Mouse (Mus musculus): ENCODE data around the gene Pde4c. TPM values are rescaled to one million over a fixed set of nuclear protein-coding genes. Genes with fewer than 3 reads are reported as not detected.

The Pde4c gene
- polyA plus RNA-seq, 1 experiment from 2014 or later, result 0.45 TPM

DNA sequence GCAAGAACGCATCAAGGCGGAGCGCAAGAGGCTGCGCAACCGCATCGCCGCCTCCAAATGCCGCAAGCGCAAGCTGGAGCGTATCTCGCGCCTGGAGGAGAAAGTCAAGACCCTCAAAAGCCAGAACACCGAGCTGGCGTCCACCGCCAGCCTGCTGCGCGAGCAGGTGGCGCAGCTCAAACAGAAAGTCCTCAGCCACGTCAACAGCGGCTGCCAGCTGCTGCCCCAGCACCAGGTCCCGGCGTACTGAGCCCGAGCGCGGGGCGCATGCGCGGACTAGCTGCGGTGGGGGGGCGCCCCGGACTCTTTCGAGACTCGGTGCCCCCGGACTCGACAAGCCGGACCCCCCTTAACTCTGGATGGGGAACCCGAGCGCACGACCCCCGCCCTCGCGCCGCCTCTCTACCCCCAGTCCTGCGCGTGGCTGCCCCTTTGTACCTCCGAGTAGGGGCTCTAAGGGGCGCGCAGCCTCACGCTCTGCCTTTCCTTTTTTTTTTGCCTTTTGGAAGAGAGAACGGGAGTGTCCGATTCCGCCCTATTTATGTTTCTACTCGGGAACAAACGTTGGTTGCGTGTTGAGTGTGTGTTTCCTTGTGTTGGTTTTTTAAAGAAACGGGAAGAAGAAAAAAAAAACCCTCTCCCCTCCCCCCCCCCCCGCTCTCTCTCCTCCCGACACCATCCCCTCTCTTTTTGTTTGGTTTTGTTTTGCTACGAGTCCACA lies 23.5 kb upstream of the Pde4c start:
- H3K4me1 ChIP-seq, result peaks cover 45% of the 10 kb centered on the region
- H3K4me3 ChIP-seq, result peak overlapping the region; percentile 96
- H3K27me3 ChIP-seq (ENCODE audit: insufficient read depth, poor library complexity, severe bottlenecking), result no peaks in the 10 kb centered on the region
- H3K27ac ChIP-seq, result peak overlapping the region; percentile 99
- H3K36me3 ChIP-seq, result peaks cover 8% of the 10 kb centered on the region; the same call in 1 of the 2 replicates
- WGBS, result under 1% methylated on average over 58 of the region's 59 CpGs
- DNase-seq (ENCODE audit: low spot score), result peak; percentile 86
- H3K9me3 ChIP-seq, result no peaks in the 10 kb centered on the region

DNA sequence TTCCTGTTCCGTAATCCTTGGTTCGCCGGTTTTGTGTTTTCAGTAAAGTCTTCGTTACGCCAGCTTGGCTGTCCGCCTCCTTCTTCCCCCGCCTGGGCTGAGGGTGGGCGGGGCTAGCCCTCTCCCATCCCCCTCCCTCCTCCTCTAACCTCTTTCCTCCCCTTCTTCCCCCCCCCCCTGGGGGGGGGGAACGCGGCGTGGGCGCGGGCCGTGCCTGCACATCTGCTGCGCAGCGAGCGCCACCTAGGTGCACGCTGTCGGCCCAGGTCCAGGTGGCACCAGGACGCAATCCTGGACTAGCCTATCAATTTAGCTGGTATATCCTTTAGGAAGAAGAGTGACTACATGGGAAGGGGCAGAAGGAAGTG lies 23.0 kb upstream of the Pde4c start:
- Histone ChIP-seq H3K36me3 (peaks cover 8% of the 10 kb centered on the region; the same call in 1 of the 2 replicates), H3K4me3 (peak overlapping the region; percentile 96), H3K4me1 (peaks cover 40% of the 10 kb centered on the region), H3K27ac (peak overlapping the region; percentile 99), H3K27me3 (ENCODE audit: insufficient read depth, poor library complexity, severe bottlenecking) (no peaks in the 10 kb centered on the region), H3K9me3 (no peaks in the 10 kb centered on the region)
- 1% methylated on average over 20 of the region's 20 CpGs for whole genome bisulfite sequencing
- DNase-seq (ENCODE audit: low spot score), result peak; percentile 95

DNA sequence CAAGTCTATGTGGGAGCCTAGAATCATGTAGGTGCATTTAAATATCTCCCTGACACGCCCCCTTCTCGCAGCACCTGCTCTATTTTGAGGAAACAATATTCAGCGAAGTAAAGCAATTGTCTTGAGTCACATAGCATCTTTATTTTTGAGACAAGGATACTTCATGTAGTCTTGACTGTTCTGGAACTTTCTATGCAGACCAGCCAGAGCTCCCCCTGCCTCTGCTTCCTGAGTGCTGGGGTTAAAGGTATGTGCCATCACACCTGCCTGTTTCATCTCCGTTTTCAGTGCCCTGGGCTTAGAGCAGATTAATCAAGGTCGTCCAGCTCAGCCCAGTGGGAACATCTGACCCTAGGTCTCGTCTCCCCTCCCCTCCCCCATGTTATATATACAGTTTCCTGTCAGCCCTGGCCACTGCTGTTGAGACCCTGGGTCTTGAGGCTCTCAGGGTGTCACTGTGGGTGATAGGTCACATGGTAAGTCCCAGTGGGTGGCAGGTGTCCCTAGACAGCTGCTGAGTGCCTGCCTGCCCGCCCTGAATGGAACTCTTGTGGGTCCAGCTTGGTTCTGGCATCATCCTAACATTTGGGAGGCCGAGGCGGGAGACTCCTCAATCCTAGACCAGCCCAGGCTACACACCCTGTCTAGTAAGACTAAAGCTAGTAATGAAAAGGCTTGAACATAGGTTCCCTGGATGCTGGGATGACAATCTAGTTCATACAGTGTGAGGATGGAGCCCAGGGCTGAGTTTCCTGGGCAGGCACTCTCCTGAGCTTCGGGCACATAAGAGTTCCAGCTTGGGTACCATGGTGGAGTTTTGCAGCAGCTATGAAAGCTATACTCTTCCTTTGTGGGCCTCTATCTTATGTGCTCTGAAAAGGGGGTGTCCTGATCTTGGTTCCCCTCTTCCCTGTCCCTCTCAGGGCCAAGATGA lies 22.2 kb upstream of the Pde4c start:
- 49% methylated on average over 10 of the region's 10 CpGs for WGBS
- H3K27me3 ChIP-seq (ENCODE audit: insufficient read depth, poor library complexity, severe bottlenecking), result no peaks in the 10 kb centered on the region
- no peak for DNase-seq (ENCODE audit: low spot score)

DNA sequence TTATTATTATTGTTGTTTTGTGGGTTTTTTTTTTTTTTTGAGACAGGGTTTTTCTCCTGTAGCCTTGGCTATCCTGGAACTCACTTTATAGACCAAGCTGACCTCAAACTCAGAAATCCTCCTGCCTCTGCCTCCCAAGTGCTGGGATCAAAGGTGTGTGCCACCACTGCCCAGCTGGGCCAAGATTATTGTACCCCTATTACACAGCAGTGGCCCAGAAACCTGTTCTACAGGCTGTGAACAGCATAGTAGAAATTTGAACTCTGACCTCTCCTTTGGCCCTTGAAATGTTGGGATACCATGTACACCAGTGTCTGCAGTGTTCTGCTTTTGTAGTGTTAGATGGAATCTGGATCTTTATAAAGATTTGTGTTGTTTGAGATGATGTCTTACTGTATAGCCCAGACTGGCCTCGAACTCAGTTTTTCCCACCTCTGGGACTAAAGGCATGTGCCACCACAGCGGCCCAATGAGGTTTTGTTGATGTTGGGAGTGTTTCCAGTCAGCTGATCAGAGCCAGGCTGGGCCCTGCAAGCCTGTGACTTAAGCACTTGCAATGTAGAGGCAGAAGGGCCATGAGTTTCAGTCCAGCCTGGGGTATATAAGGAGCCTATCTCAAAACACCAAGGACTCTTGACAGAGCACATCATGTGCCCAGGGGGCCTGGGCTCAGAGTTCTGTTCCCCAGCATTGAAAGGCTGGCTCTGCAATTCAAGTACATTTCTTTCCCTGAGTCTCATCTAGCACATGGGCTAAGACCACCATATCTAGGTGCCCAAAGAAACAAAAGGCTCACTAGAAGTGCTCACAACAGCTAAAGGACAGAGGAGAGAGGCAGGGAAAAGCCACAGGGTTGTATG lies 21.3 kb upstream of the Pde4c start:
- 78% methylated on average over 2 of the region's 2 CpGs for WGBS
- Histone ChIP-seq H3K27ac (no peak overlapping the region), H3K4me3 (no peak overlapping the region)

More for the DNA sequence above, 22.2 kb upstream of the Pde4c start:
- peak overlapping the region; percentile 96 for H3K4me3 ChIP-seq
- H3K27ac ChIP-seq, result peak overlapping the region; percentile 99; the same call in 1 of the 2 replicates
- H3K4me1 ChIP-seq, result peaks cover 32% of the 10 kb centered on the region
- H3K36me3 ChIP-seq, result peaks cover 8% of the 10 kb centered on the region; the same call in 1 of the 2 replicates
- no peaks in the 10 kb centered on the region for H3K9me3 ChIP-seq

DNA sequence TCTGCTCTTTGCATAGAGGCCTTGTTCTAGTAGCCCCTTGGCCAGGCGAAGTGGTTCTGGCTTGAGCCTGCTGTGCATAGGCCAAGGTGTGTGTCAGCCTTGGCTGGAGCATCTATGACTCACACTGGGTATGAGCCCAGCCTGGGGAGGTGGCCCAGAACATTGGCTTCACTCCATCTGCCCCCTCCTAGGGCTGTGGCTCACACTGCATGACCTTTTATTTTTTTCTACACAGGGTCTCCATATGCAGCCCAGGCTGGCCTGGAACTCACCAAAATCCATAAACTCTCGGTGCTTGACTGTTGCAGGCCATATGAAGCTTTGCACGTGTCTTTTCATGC lies 20.7 kb upstream of the Pde4c start:
- no peak overlapping the region for H3K4me3 ChIP-seq
- no peaks in the 10 kb centered on the region for H3K27me3 ChIP-seq (ENCODE audit: insufficient read depth, poor library complexity, severe bottlenecking)
- DNase-seq (ENCODE audit: low spot score), result no peak
- 76% methylated on average over 3 of the region's 3 CpGs for WGBS
- peaks cover 21% of the 10 kb centered on the region for H3K4me1 ChIP-seq
- H3K36me3 ChIP-seq, result peaks cover 8% of the 10 kb centered on the region; the same call in 1 of the 2 replicates
- no peak overlapping the region for H3K27ac ChIP-seq
- H3K9me3 ChIP-seq, result no peaks in the 10 kb centered on the region

More for the DNA sequence above, 21.3 kb upstream of the Pde4c start:
- H3K9me3 ChIP-seq, result no peaks in the 10 kb centered on the region
- H3K4me1 ChIP-seq, result peaks cover 23% of the 10 kb centered on the region
- H3K36me3 ChIP-seq, result peaks cover 8% of the 10 kb centered on the region; the same call in 1 of the 2 replicates
- no peak for DNase-seq (ENCODE audit: low spot score)
- H3K27me3 ChIP-seq (ENCODE audit: insufficient read depth, poor library complexity, severe bottlenecking), result no peaks in the 10 kb centered on the region

DNA sequence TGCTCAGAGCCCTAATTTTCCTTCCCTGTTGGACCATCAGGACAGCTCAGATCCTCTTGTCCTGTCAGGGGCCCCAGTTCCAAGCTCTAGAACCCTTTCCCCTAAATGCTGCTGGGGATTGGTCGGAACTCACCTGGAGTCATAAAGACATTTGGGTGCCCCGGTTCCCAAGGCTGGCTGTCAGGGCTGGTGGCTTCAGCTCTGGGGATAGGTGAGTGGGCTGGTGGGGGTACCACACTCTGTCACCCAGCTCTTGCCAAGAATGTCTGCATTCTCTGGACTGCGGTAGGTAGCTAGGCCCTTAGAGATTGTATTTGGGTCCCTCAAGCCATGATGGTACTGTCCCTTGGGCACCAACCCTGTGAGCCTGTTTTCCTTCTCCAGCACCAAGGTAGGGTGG lies 20.2 kb upstream of the Pde4c start, which contains the start of gene Iqcn:
Gene Iqcn, plus strand, starts transcription at position 171 of the 400 bp plus-strand sequence.
- no peak within 1 kb of the TSS for H3K4me3 ChIP-seq
- peaks cover 8% of the 10 kb centered on the region; the same call in 1 of the 2 replicates for H3K36me3 ChIP-seq

DNA sequence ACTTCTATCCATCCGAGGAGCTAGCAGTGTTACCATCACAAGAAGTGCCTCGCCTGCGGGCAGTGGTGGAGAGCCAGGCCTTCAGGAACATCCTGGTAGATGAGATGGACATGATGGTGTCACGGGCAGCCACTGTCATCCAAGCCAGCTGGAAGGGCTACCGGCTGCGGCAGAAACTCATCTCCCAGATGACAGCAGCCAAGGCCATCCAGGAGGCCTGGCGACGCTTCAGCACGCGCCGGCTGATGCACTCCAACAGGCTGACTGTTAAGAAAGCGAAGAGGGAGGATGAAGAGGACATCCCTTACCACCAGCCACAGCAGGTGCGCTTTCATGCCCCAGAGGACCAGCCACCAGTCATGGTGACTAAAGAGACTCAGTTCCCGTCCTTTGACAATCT lies 15.2 kb upstream of the Pde4c start:
- WGBS, result 82% methylated on average over 14 of the region's 14 CpGs
- no peak for DNase-seq (ENCODE audit: low spot score)
- peaks cover 8% of the 10 kb centered on the region; the same call in 1 of the 2 replicates for H3K27me3 ChIP-seq (ENCODE audit: insufficient read depth, poor library complexity, severe bottlenecking)
- no peak overlapping the region for H3K27ac ChIP-seq
- H3K4me1 ChIP-seq, result peaks cover 10% of the 10 kb centered on the region; the same call in 1 of the 2 replicates
- H3K36me3 ChIP-seq, result 0 out of 2 replicates have a peak, but pooled peaks cover 2% of the 10 kb centered on the region
- no peak overlapping the region for H3K4me3 ChIP-seq
- H3K9me3 ChIP-seq, result no peaks in the 10 kb centered on the region

More for the DNA sequence above, 20.2 kb upstream of the Pde4c start, which contains the start of gene Iqcn:
- 90% methylated on average over 3 of the region's 3 CpGs for WGBS
- Histone ChIP-seq H3K4me1 (peaks cover 21% of the 10 kb centered on the region), H3K27me3 (ENCODE audit: insufficient read depth, poor library complexity, severe bottlenecking) (no peaks in the 10 kb centered on the region), H3K27ac (no peak within 1 kb of the TSS), H3K9me3 (no peaks in the 10 kb centered on the region)
- DNase-seq (ENCODE audit: low spot score), result no peak

DNA sequence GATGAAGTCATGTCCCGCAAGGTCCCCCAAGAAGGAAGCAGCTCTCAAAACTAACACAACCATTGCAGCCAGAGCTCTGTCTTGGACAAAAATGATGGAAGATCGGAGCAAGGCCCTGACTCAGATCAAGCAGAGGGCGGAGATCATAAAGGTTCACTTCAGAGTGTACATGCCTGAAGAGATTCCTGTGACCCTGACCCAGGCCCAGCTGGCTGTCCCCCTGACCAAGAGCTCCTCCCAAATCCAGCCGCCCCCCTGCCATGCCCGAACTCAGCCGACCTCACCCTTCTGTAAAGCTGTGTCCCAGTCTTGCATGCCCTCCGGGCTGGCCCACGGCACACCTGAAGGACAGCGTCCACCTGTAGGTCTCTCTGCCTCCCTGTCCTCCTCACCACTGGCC lies 13.7 kb upstream of the Pde4c start:
- H3K9me3 ChIP-seq, result no peaks in the 10 kb centered on the region
- H3K36me3 ChIP-seq, result no peaks in the 10 kb centered on the region
- H3K27ac ChIP-seq, result no peak overlapping the region
- 87% methylated on average over 9 of the region's 9 CpGs for WGBS
- peaks cover 17% of the 10 kb centered on the region; the same call in 1 of the 2 replicates for H3K27me3 ChIP-seq (ENCODE audit: insufficient read depth, poor library complexity, severe bottlenecking)
- no peak for DNase-seq (ENCODE audit: low spot score)
- H3K4me1 ChIP-seq, result peaks cover 10% of the 10 kb centered on the region; the same call in 1 of the 2 replicates
- H3K4me3 ChIP-seq, result no peak overlapping the region

DNA sequence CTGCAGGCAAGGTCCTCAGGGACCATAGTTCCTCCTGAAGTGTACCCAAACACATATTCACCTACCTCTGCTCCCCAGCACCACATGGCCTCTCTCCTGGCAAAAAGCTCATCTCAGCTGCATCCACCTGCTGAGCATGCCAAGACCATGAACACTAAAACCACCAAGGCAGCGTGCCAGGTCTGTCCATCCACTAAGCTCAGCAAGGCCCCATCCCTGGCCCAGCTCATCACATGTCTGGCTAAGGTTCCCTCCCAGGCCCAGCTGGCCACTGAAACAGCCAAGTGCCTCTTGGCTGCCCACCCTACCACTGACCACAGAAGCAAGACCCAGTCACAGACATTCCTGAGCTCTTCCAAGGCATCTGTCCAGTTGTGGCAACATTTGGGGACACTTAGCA lies 13.2 kb upstream of the Pde4c start:
- Histone ChIP-seq H3K4me3 (no peak overlapping the region), H3K27ac (no peak overlapping the region), H3K36me3 (no peaks in the 10 kb centered on the region), H3K9me3 (no peaks in the 10 kb centered on the region), H3K4me1 (peaks cover 10% of the 10 kb centered on the region; the same call in 1 of the 2 replicates), H3K27me3 (ENCODE audit: insufficient read depth, poor library complexity, severe bottlenecking) (peaks cover 17% of the 10 kb centered on the region; the same call in 1 of the 2 replicates)
- DNase-seq (ENCODE audit: low spot score), result no peak
- 88% methylated on average over 1 of the region's 1 CpGs for WGBS

DNA sequence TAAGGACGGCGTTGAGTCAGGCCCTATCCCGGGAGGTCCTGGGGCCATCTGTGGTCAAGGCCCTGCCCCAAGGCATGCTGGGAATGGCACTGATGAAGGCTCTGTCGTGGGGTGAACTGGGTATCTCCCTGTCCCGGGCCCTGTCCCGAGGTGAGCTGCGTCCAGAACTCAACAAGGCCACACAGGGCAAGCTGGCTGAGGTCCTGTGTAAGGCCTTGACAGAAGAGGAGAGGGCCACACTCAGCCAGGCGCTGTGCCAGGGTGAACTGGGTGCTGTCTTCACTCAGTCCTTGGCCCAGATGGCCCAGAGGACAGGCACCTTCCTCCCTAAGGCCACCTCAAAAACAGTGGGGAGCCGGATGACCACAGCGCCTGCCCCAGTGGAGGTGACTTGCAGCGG lies 12.5 kb upstream of the Pde4c start:
- H3K4me3 ChIP-seq, result no peak overlapping the region
- H3K4me1 ChIP-seq, result peaks cover 10% of the 10 kb centered on the region; the same call in 1 of the 2 replicates
- no peaks in the 10 kb centered on the region for H3K9me3 ChIP-seq
- H3K27ac ChIP-seq, result no peak overlapping the region
- no peak for DNase-seq (ENCODE audit: low spot score)
- H3K27me3 ChIP-seq (ENCODE audit: insufficient read depth, poor library complexity, severe bottlenecking), result peaks cover 21% of the 10 kb centered on the region; the same call in 1 of the 2 replicates
- 80% methylated on average over 11 of the region's 11 CpGs for WGBS
- no peaks in the 10 kb centered on the region for H3K36me3 ChIP-seq

DNA sequence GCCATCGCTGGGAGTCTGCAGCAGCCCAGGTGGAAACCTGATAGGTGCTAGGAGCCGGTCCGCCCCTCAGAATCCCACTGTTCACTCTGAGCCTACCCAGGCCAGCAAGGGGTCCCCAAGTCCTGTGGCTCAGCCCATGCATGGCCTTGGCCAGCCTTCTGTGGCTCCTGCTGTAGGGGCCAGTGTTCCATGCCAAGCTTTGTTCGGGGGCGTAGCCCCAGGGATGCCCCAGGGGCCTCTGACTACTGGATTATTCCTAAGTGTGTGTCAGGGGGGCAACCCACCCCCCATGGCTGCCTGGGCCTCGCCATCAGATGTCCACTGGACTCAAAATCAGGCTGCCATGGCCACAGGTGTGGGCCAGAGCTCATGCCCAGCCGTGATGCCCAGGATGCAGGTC lies 9.5 kb upstream of the Pde4c start:
- Histone ChIP-seq H3K9me3 (no peaks in the 10 kb centered on the region), H3K4me3 (no peak overlapping the region), H3K27me3 (ENCODE audit: insufficient read depth, poor library complexity, severe bottlenecking) (peaks cover 45% of the 10 kb centered on the region), H3K27ac (0 out of 2 replicates have a peak overlapping the region, but pooled peaks have one; percentile 38), H3K4me1 (peaks cover 4% of the 10 kb centered on the region; the same call in 1 of the 2 replicates), H3K36me3 (no peaks in the 10 kb centered on the region)
- WGBS, result 81% methylated on average over 7 of the region's 7 CpGs
- DNase-seq (ENCODE audit: low spot score), result no peak

DNA sequence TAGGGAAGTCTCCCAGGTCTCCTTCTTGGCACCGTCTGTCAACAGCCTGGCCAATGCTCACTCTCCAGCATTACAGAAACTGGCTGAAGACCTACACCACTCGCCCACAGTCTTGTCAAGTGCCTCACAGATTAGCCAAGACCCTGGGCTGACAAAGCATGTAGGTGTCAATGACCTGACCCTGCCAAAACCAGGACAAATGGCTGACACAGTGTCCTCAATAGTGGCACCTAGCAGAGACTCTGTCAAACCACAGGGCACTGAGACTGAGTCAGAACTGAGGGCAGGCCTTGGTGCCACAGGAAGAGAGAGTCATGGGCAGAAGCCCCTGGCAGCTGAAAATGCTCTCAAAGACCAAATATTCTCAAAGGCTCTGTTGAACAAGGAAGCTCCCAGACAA lies 8.4 kb upstream of the Pde4c start:
- 63% methylated on average over 2 of the region's 2 CpGs for WGBS
- peaks cover 52% of the 10 kb centered on the region for H3K27me3 ChIP-seq (ENCODE audit: insufficient read depth, poor library complexity, severe bottlenecking)

More for the DNA sequence above, 8.4 kb upstream of the Pde4c start:
- no peak overlapping the region for H3K4me3 ChIP-seq
- no peaks in the 10 kb centered on the region for H3K36me3 ChIP-seq
- no peak overlapping the region for H3K27ac ChIP-seq
- H3K4me1 ChIP-seq, result peaks cover 4% of the 10 kb centered on the region; the same call in 1 of the 2 replicates
- H3K9me3 ChIP-seq, result no peaks in the 10 kb centered on the region
- no peak for DNase-seq (ENCODE audit: low spot score)
